Mouse (Mus musculus) midbrain, embryonic 15.5 days (tissue): ENCODE data around the gene Arf3. TPM values are rescaled to one million over a fixed set of nuclear protein-coding genes. Genes with fewer than 3 reads are reported as not detected.

Source experiments
- ATAC-seq: fragments of 200-750 bp; cut with Nextera tagmentation; replicated peaks from 2 replicates; pipeline ENCODE4 v1.8.0; 2017; ENCODE audit warnings: moderate TSS enrichment
- H3K27ac ChIP-seq: fragments of 300-500 bp; sonication (generic); 2 replicates; pipeline ENCODE4 v1.5.1; 2015; ENCODE audit warnings: mild to moderate bottlenecking, inconsistent platforms
- H3K27me3 ChIP-seq: fragments of 300-500 bp; sonication (generic); replicated peaks from 2 replicates; pipeline ENCODE4 v1.6.1; 2015; ENCODE audit warnings: inconsistent platforms
- H3K36me3 ChIP-seq: fragments of 300-500 bp; sonication (generic); replicated peaks from 2 replicates; pipeline ENCODE4 v1.6.1; 2015; ENCODE audit warnings: inconsistent platforms
- H3K4me1 ChIP-seq: fragments of 300-500 bp; sonication (generic); 2 replicates; pipeline ENCODE4 v1.6.1; 2015; ENCODE audit warnings: inconsistent platforms
- H3K4me2 ChIP-seq: fragments of 300-500 bp; sonication (generic); 2 replicates; pipeline ENCODE4 v1.6.1; 2015; ENCODE audit warnings: inconsistent platforms, mild to moderate bottlenecking, moderate library complexity
- H3K4me3 ChIP-seq: fragments of 300-500 bp; sonication (generic); 2 replicates; pipeline ENCODE4 v1.5.1; 2015; ENCODE audit warnings: mild to moderate bottlenecking, inconsistent platforms
- H3K9ac ChIP-seq: fragments of 300-500 bp; sonication (generic); 2 replicates; pipeline ENCODE4 v1.6.1; 2015; ENCODE audit warnings: mild to moderate bottlenecking, inconsistent platforms
- H3K9me3 ChIP-seq: fragments of 300-500 bp; sonication (generic); 2 replicates; pipeline ENCODE4 v1.6.1; 2016; ENCODE audit warnings: inconsistent platforms
- WGBS: fragments of 180-500 bp; shearing (Covaris S2); methylation state at CpG from one replicate; pipeline ENCODE4 v1.1.7; 2015; ENCODE audit warnings: mixed read lengths; 5-methylcytosine and 5-hydroxymethylcytosine counted together
- polyA plus RNA-seq: library from polyadenylated mRNA; unstranded; fragments of >200 nt; fragmentation: Nextera tagmentation; extraction: Ambion mirVana; gene quantifications from 2 replicates; pipeline ENCODE4 v1.2.1, GENCODE M21; 2015

The Arf3 gene
- polyA plus RNA-seq, 1 experiment from 2014 or later = 103 TPM

DNA sequence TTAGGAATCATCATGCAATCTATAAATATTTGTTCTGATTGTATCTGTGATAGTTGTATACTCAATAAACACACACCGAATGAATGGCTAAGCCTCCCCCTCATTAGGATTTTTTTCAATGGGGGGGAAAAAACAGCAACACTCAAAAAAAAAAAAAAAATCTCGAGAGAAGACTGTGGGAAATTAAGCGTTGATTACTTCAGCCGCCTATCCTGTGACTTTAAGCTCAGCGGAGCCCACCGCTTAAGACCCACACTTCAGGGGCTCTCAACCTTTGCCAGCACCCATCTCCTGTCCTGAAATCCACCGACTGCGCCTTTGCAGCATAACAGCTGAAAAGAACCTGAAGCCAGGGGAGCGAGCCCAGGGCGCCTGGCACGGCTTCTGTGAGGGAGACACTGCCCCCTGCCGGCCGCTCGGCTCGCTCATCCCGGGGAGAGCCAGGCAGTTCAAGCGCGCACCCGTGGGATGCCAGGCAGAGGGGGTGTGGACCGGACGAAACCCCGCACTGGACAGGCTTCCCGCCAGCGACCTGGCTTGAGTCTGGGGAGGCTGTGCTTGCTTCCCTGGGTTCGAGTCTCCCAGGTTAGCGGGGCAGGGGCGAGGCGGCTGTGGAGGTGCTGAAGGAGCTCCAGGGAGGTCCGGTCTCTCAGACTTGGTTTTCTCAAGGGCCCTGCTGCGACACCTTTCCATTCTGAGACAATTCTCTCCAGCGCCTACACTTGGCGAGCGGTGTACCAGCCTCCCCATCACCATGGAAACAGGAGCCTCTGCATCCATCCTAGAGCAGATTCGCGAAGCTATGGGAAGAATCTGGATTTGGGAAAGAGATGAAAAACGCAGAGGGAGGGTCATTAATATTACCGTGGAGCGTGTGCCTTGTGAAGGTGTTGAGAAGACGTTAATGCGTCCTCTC is 63.6 kb downstream of the Arf3 start:
- Histone ChIP-seq H3K4me1 (peaks cover 17% of the 10 kb centered on the region), H3K4me2 (peak overlapping the region; percentile 80), H3K9ac (peak overlapping the region; percentile 48), H3K27me3 (peaks cover 18% of the 10 kb centered on the region; the same call in 1 of the 2 replicates), H3K9me3 (no peaks in the 10 kb centered on the region), H3K27ac (peak overlapping the region; percentile 86), H3K36me3 (no peaks in the 10 kb centered on the region), H3K4me3 (peak overlapping the region; percentile 50)
- ATAC-seq = peak; percentile 93
- WGBS = 4% methylated on average over 40 of the region's 40 CpGs

DNA sequence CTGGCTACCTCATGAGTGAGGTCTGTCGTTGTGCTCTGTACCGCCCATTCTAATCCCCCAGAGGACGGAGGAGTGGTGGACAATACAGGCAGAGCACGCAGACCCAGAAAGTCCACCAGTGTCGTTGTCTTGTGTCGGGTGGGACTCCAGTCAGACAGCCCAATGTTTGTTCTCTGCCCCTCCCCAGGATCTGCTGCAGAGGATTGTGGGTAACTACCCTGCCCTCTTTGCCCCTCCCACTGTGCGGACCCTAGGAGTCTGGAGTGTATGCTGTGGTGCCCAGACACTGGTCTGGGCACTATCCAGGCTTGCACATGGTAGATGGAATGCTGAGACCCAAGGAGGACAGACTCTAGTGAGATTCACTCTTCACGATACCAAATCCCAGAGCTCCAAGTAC is 66.8 kb downstream of the Arf3 start:
- no peak overlapping the region for H3K27ac ChIP-seq
- no peak overlapping the region for H3K4me2 ChIP-seq
- H3K9me3 ChIP-seq = no peaks in the 10 kb centered on the region
- no peak for ATAC-seq
- H3K4me3 ChIP-seq = no peak overlapping the region
- 58% methylated on average over 8 of the region's 8 CpGs for WGBS
- peaks cover 8% of the 10 kb centered on the region; the same call in 1 of the 2 replicates for H3K27me3 ChIP-seq
- H3K9ac ChIP-seq = no peak overlapping the region
- H3K4me1 ChIP-seq = peaks cover 27% of the 10 kb centered on the region
- H3K36me3 ChIP-seq = no peaks in the 10 kb centered on the region

DNA sequence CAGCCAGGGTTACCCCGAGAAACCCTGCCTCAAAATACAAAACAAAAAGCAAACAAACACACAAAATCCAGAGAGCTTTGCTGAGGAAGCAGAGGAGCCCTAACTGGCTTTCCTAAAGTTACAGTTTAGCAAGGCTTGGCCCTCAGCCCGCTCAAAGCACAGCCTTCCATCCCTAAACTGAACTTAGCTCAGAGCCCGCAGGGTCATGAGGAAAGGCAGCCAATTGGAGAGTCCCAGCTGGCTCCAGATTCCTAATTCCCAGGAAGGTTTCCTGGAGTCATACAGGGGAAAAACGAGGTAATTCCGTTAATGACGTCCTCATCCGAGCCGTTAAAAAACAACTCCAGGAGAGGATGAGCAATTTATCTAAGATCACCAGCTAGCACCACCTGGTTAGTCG is 67.3 kb downstream of the Arf3 start:
- no peaks in the 10 kb centered on the region for H3K9me3 ChIP-seq
- H3K4me2 ChIP-seq = no peak overlapping the region
- peaks cover 32% of the 10 kb centered on the region for H3K4me1 ChIP-seq
- no peak for ATAC-seq
- 60% methylated on average over 9 of the region's 9 CpGs for WGBS
- no peak overlapping the region for H3K27ac ChIP-seq
- no peak overlapping the region for H3K4me3 ChIP-seq
- no peaks in the 10 kb centered on the region for H3K36me3 ChIP-seq
- peaks cover 3% of the 10 kb centered on the region; the same call in 1 of the 2 replicates for H3K27me3 ChIP-seq
- H3K9ac ChIP-seq = no peak overlapping the region

DNA sequence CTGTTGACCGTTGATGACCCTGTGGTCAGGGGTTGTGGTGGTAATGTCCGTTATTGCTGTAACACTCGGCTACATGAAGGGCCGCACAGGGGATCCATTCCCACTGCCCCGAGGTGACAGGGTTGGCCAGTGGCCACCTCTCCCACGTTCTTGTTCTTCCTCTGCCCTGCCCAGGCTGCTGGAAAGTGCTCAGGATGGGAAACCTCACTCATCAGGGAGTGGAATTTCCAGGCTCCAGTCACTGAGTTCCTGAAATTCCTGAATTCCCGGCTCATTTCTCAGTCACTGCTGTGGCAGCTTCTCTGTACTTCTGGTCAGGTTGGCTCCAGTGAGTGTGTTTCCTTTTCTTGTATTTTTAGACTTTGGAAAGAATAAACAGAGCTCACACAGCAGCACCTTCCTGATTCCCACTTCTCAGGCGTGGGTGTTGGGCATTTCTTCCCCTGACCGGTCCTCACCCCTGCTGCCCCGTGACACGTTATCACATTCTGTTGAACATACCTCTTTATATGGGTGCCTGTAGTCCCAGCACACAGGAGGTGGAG is 70.8 kb downstream of the Arf3 start:
- ATAC-seq = no peak
- no peak overlapping the region for H3K9ac ChIP-seq
- WGBS = 51% methylated on average over 11 of the region's 11 CpGs
- no peak overlapping the region for H3K4me2 ChIP-seq
- H3K27ac ChIP-seq = 0 out of 2 replicates have a peak overlapping the region, but pooled peaks have one; percentile 35
- H3K4me1 ChIP-seq = peaks cover 17% of the 10 kb centered on the region
- H3K27me3 ChIP-seq = no peaks in the 10 kb centered on the region
- H3K36me3 ChIP-seq = no peaks in the 10 kb centered on the region
- H3K4me3 ChIP-seq = no peak overlapping the region
- no peaks in the 10 kb centered on the region for H3K9me3 ChIP-seq

DNA sequence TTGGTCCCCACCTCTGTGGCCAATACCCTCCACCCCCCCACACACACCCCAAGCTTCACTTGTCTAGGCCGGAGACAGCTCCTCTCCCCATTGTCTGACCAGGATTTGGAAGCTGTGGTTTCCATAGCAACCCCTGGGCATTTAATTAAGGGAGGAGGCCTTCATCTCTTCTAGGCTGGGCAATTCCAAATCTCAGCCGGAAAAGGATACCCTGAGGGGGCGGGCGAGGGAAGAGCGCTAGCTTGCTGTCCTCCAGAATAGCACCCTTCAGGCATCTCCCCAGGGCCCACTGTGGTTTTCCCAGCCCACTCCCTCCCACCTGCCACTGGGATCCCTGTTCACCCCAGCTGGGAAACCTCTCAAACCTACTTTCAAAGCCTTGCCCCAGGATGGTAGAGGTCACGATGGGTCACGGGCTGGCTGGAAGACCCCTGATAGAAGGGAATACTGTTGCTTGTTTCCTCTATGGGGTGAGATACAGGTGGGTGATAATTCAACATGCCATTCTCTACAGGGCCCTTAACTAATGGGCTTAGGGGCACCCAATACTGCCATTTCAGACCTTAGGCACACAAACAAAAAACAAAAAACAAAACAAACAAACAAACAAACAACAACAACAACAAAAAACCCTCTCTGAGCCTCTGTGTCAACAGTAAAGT is 71.4 kb downstream of the Arf3 start:
- peak; percentile 66; the same call in 1 of the 2 replicates for ATAC-seq
- Histone ChIP-seq H3K4me3 (no peak overlapping the region), H3K36me3 (no peaks in the 10 kb centered on the region), H3K9me3 (no peaks in the 10 kb centered on the region), H3K9ac (no peak overlapping the region), H3K4me2 (peak overlapping the region; percentile 4; the same call in 1 of the 2 replicates), H3K27ac (peak overlapping the region; percentile 35; the same call in 1 of the 2 replicates), H3K27me3 (no peaks in the 10 kb centered on the region), H3K4me1 (peaks cover 17% of the 10 kb centered on the region)
- 8% methylated on average over 7 of the region's 7 CpGs for WGBS

DNA sequence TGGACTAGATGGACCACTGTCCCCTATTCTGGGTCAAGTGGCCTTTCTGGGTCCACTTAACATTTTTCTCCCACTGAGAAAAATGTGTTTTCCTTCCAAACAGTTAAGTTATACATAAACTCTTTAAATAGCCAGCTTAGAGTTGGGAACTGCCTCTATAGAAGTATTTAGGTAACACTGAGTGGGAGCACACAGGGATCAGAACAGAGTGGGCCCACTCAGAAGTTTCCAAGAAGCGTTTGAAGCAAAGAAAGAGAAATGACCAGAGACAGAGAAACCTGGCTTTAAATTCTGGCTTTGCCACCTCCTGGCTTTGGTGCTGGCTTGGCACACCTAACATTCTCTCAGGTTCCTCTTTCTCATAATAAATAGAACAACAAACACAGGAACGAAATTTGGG is 73.3 kb downstream of the Arf3 start:
- 80% methylated on average over 2 of the region's 2 CpGs for WGBS

More for the DNA sequence above, 73.3 kb downstream of the Arf3 start:
- H3K9me3 ChIP-seq = no peaks in the 10 kb centered on the region
- peaks cover 17% of the 10 kb centered on the region for H3K4me1 ChIP-seq
- H3K36me3 ChIP-seq = no peaks in the 10 kb centered on the region
- H3K9ac ChIP-seq = no peak overlapping the region
- H3K4me2 ChIP-seq = no peak overlapping the region
- H3K27ac ChIP-seq = no peak overlapping the region
- H3K4me3 ChIP-seq = no peak overlapping the region
- no peaks in the 10 kb centered on the region for H3K27me3 ChIP-seq
- ATAC-seq = no peak

Other genes starting within 250 kb of the Arf3 start
- gene Kansl2, start 228.9 kb downstream of the Arf3 start, polyA plus RNA-seq = 124 and 128 TPM in 2 replicates
- gene Ccnt1, start 192.3 kb downstream of the Arf3 start, polyA plus RNA-seq = 71.7 and 72.6 TPM in 2 replicates
- 0.44 and 0.46 TPM in 2 replicates for gene 4930415O20Rik, start 192.2 kb downstream of the Arf3 start, polyA plus RNA-seq
- 14.0 and 15.2 TPM in 2 replicates for gene Adcy6, start 153.1 kb downstream of the Arf3 start, polyA plus RNA-seq
- gene Cacnb3, start 132.4 kb downstream of the Arf3 start, polyA plus RNA-seq = 199 and 201 TPM in 2 replicates
- gene Ddx23, start 100.3 kb downstream of the Arf3 start, polyA plus RNA-seq = 22.0 and 26.4 TPM in 2 replicates
- gene Rnd1, start 85.8 kb downstream of the Arf3 start, polyA plus RNA-seq = 13.2 and 13.9 TPM in 2 replicates
- gene Ccdc65, start 55.0 kb downstream of the Arf3 start, polyA plus RNA-seq = 6.8 and 8.5 TPM in 2 replicates
- 3.8 and 4.6 TPM in 2 replicates for gene Fkbp11, start 35.0 kb downstream of the Arf3 start, polyA plus RNA-seq
- gene Wnt10b, start 14.9 kb upstream of the Arf3 start, polyA plus RNA-seq = 0.17 TPM in 1 of 2 replicates, not detected in the other
- gene Wnt1, start 26.6 kb upstream of the Arf3 start, polyA plus RNA-seq = 2.0 and 2.9 TPM in 2 replicates
- 0.52 and 0.81 TPM in 2 replicates for gene Ddn, start 46.3 kb upstream of the Arf3 start, polyA plus RNA-seq
- gene Prkag1, start 68.3 kb upstream of the Arf3 start, polyA plus RNA-seq = 72.7 and 84.7 TPM in 2 replicates
- 11.9 and 13.5 TPM in 2 replicates for gene Kmt2d, start 108.0 kb upstream of the Arf3 start, polyA plus RNA-seq
- gene Rhebl1, start 131.3 kb upstream of the Arf3 start, polyA plus RNA-seq = 35.5 and 35.9 TPM in 2 replicates
- 0.35 and 0.73 TPM in 2 replicates for gene Dhh, start 135.3 kb upstream of the Arf3 start, polyA plus RNA-seq
- gene Lmbr1l, start 155.0 kb upstream of the Arf3 start, polyA plus RNA-seq = 35.5 and 38.3 TPM in 2 replicates
- 1,136 and 1,188 TPM in 2 replicates for gene Tuba1b, start 171.4 kb upstream of the Arf3 start, polyA plus RNA-seq
- gene Gm49450, start 190.3 kb upstream of the Arf3 start, polyA plus RNA-seq = not detected in 2 replicates
- 17,671 and 17,732 TPM in 2 replicates for gene Tuba1a, start 190.5 kb upstream of the Arf3 start, polyA plus RNA-seq